ENCODE assay signal across 31 mouse cellular contexts in the genomic region with DNA sequence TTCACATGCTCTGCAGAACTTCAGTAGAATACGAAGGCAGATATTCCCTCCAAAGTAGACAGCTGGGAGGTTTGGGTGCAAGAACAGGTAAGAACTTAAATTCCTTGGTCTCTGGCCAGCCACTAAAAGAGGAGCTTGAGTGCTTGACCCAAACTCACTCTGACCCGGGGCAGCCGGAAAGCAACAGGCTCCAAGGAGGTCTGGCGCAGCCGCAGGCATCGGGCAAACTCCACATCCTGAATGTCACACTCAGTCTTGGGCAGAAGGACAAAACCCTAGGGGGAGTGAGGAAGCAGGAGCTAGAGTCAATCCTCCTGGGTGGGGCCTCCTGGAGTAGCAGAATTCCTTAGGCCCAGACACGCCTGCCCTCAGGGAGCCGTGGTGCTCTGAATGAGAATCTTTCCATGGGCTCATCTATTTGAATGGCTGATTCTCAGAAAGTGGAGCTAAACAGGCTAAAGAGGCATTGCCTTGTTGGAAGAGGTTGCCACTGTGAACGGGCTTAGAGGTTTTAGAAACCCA. TPM values are rescaled to one million over a fixed set of nuclear protein-coding genes. Genes with fewer than 3 reads are reported as not detected.
DNase-seq lines count a peak whose midpoint lies in the region; ATAC-seq lines count a peak whose summit lies in the region.
"Had no signal": no experiment of that assay in that cellular context is flagged by ENCODE, and none has a peak within 500 bp of the region (broad histone marks: within the 10 kb centered on the region; RNA-seq: fewer than 3 reads in every experiment).

No protein-coding gene starts in this region.

- no peaks in the 10 kb centered on the region for H3K36me3 ChIP-seq in forebrain, embryonic 15.5 days
- H3K36me3 ChIP-seq: heart, embryonic 15.5 days had no signal

- 92% methylated on average over 9 of the region's 9 CpGs for WGBS in forebrain, embryonic 15.5 days

- no peak overlapping the region for H3K4me2 ChIP-seq in forebrain, embryonic 15.5 days (replicated peaks)
- H3K4me2 ChIP-seq: embryonic facial prominence, embryonic 13.5 days; forebrain, embryonic 12.5 days; heart, embryonic 12.5 days; heart, embryonic 15.5 days; hindbrain, embryonic 14.5 days had no signal

- no peak overlapping the region for H3K27ac ChIP-seq in forebrain, embryonic 15.5 days (replicated peaks)
- H3K27ac ChIP-seq: embryonic facial prominence, embryonic 10.5 days; embryonic facial prominence, embryonic 13.5 days; forebrain, embryonic 12.5 days; gastrocnemius, adult 2 months; heart, embryonic 15.5 days; hindbrain, embryonic 14.5 days; hindbrain, postnatal 0 days had no signal

- peak; percentile 90 for DNase-seq in heart, adult 11 months
- no peak for DNase-seq in heart, postnatal 25 days (ENCODE audit: low spot score)
- DNase-seq in kidney, adult 8-10 months = peak; percentile 63
- DNase-seq in kidney, postnatal 4 days = no peak
- peak; percentile 65 for DNase-seq in 3T3-L1 (ENCODE audit: low read depth, low spot score)
- DNase-seq in R1 (ENCODE audit: low read depth, low spot score) = peak; percentile 70
- DNase-seq in layer of hippocampus, adult 9-11 months = no peak
- DNase-seq: adrenal gland, adult 2 months; adrenal gland, postnatal 14 days; B cell, adult 2 months; cerebellum, adult 11 months; cerebellum, adult 2 months; cerebellum, adult 9-11 months; cerebellum, postnatal 25 days; embryo, embryonic 11 days; gastrocnemius, adult 2 months; gastrocnemius, postnatal 14 days; heart, adult 18-20 months; heart, postnatal 10 days; heart, postnatal 4 days had no signal

- H3K27me3 ChIP-seq in forebrain, embryonic 15.5 days = no peaks in the 10 kb centered on the region
- H3K27me3 ChIP-seq: CH12.LX; embryonic facial prominence, embryonic 13.5 days; forebrain, embryonic 12.5 days; heart, embryonic 12.5 days; heart, embryonic 15.5 days had no signal

- no peak overlapping the region for H3K9ac ChIP-seq in forebrain, embryonic 15.5 days (replicated peaks)
- H3K9ac ChIP-seq: embryonic facial prominence, embryonic 13.5 days; forebrain, embryonic 12.5 days; heart, embryonic 12.5 days; heart, embryonic 15.5 days; hindbrain, embryonic 14.5 days had no signal

- intact Hi-C loops in heart, postnatal 25 days (cut with DNase I) = loop anchor here (2.0 kb wide), 1 partner anchor 162 kb away; a partner anchor contains a TSS

- no peak overlapping the region for H3K4me3 ChIP-seq in forebrain, embryonic 15.5 days
- H3K4me3 ChIP-seq: embryonic facial prominence, embryonic 10.5 days; embryonic facial prominence, embryonic 13.5 days; erythroblast, embryonic 14.5 days; forebrain, embryonic 12.5 days; gastrocnemius, adult 2 months; heart, embryonic 12.5 days; heart, embryonic 15.5 days had no signal

- H3K4me1 ChIP-seq in forebrain, embryonic 15.5 days = peaks cover 6% of the 10 kb centered on the region

- H3K9me3 ChIP-seq in forebrain, embryonic 15.5 days = no peaks in the 10 kb centered on the region
- H3K9me3 ChIP-seq: embryonic facial prominence, embryonic 10.5 days; embryonic facial prominence, embryonic 13.5 days; forebrain, embryonic 12.5 days; heart, embryonic 12.5 days; heart, embryonic 15.5 days had no signal

- ATAC-seq in forebrain, embryonic 15.5 days (replicated peaks) = no peak
- ATAC-seq: forebrain, embryonic 16.5 days; hindbrain, postnatal 0 days had no signal

RNA-seq across cellular contexts. Expression of a gene that starts 4.2 kb away (rescaled TPM):
- total RNA-seq in heart, postnatal 25 days (2021) = 100 to 1,000 TPM; 129 to 141 TPM
- 162 and 171 TPM in 2 replicates for polyA plus RNA-seq in forebrain, embryonic 15.5 days (2015; fragmentation: Nextera tagmentation; extraction: Ambion mirVana)

RNA-seq across cellular contexts. Expression of a gene that starts 10.8 kb away (rescaled TPM):
- 10 to 100 TPM in 1 of 2 experiments, 1 to 10 TPM in 1; 9.8 to 12.0 TPM for total RNA-seq in heart, postnatal 25 days (2021)
- polyA plus RNA-seq in forebrain, embryonic 15.5 days (2015; fragmentation: Nextera tagmentation; extraction: Ambion mirVana) = 3.0 and 3.6 TPM in 2 replicates

RNA-seq across cellular contexts. Expression of a gene that starts 10.8 kb away (rescaled TPM):
- total RNA-seq in heart, postnatal 25 days (2021) = 100 to 1,000 TPM; 149 TPM
- polyA plus RNA-seq in forebrain, embryonic 15.5 days (2015; fragmentation: Nextera tagmentation; extraction: Ambion mirVana) = 55.8 and 58.0 TPM in 2 replicates

RNA-seq across cellular contexts. Expression of a gene that starts 34.4 kb away (rescaled TPM):
- total RNA-seq in heart, postnatal 25 days (2021) = 10 to 100 TPM; 16.6 to 20.3 TPM
- 11.0 and 14.6 TPM in 2 replicates for polyA plus RNA-seq in forebrain, embryonic 15.5 days (2015; fragmentation: Nextera tagmentation; extraction: Ambion mirVana)

RNA-seq across cellular contexts. Expression of a gene that starts 50.6 kb away (rescaled TPM):
- total RNA-seq in heart, postnatal 25 days (2021) = 10 to 100 TPM; 12.6 to 16.1 TPM
- 25.0 TPM in 2 replicates for polyA plus RNA-seq in forebrain, embryonic 15.5 days (2015; fragmentation: Nextera tagmentation; extraction: Ambion mirVana)

Comparison
In these comparisons a context has a peak if more than half of its experiments do, and no peak if none do; other contexts are left out.
1. DNase-seq: peak in heart, adult 11 months (single experiment), kidney, adult 8-10 months (2 of 2), 3T3-L1 (single experiment) and R1 (single experiment); none in heart, postnatal 25 days (single experiment), kidney, postnatal 4 days (0 of 2) and layer of hippocampus, adult 9-11 months (single experiment).